Mouse (Mus musculus): ENCODE measurements at regions not wholly inside any gene's neighbourhood (a gene's known extent, or its start where the extent isn't known, plus 50 kb on each side); places are given as distances from the start of the nearest gene placed in this dataset.

GRCm38 (mm10) chr7:37006921-37007320 lies 309.0 kb downstream of the Tshz3 start:
- TF ChIP-seq CTCF (conservative IDR thresholded peaks at IDR 0.05; ENCODE audit: insufficient read depth, insufficient read length, low read depth, low read length), result no peak
- no peak for TF ChIP-seq POLR2A (IDR thresholded peaks at IDR 0.05; ENCODE audit: low read depth, low read length)
- Histone ChIP-seq H3K4me3 (ENCODE audit: insufficient read depth, low read depth, low read length) (no peak overlapping the region), H3K36me3 (ENCODE audit: control insufficient read depth, insufficient read depth, low read length) (no peaks in the 10 kb centered on the region), H3K4me1 (ENCODE audit: control insufficient read depth, insufficient read depth, low read length) (no peaks in the 10 kb centered on the region), H3K27ac (ENCODE audit: insufficient read depth, low read depth, low read length) (no peak overlapping the region), H3K27me3 (replicated peaks; ENCODE audit: control insufficient read depth, insufficient read depth, low read length) (no peaks in the 10 kb centered on the region)
- WGBS, result 63% methylated on average over 10 of the region's 10 CpGs
- DNase-seq, result no peak

- Histone ChIP-seq H3K4me3 (ENCODE audit: insufficient read depth, low read depth, low read length) (no peak overlapping the region), H3K27me3 (replicated peaks; ENCODE audit: control insufficient read depth, insufficient read depth, low read length) (no peaks in the 10 kb centered on the region), H3K27ac (ENCODE audit: insufficient read depth, low read depth, low read length) (peak overlapping the region; percentile 39; the same call in 1 of the 2 replicates), H3K4me1 (ENCODE audit: control insufficient read depth, insufficient read depth, low read length) (no peaks in the 10 kb centered on the region), H3K36me3 (ENCODE audit: control insufficient read depth, insufficient read depth, low read length) (no peaks in the 10 kb centered on the region)
- WGBS, result 46% methylated on average over 6 of the region's 6 CpGs
- no peak for TF ChIP-seq POLR2A (IDR thresholded peaks at IDR 0.05; ENCODE audit: low read depth, low read length)
- TF ChIP-seq CTCF (conservative IDR thresholded peaks at IDR 0.05; ENCODE audit: insufficient read depth, insufficient read length, low read depth, low read length), result no peak
- DNase-seq, result peak; percentile 58
Observed at GRCm38 (mm10) chr7:37011180-37011754, 313.3 kb downstream of the Tshz3 start.

GRCm38 (mm10) chr7:37020078-37020477 lies 322.2 kb downstream of the Tshz3 start:
- WGBS, result 33% methylated on average over 3 of the region's 3 CpGs
- DNase-seq, result no peak
- Histone ChIP-seq H3K4me1 (ENCODE audit: control insufficient read depth, insufficient read depth, low read length) (no peaks in the 10 kb centered on the region), H3K36me3 (ENCODE audit: control insufficient read depth, insufficient read depth, low read length) (no peaks in the 10 kb centered on the region), H3K4me3 (ENCODE audit: insufficient read depth, low read depth, low read length) (no peak overlapping the region), H3K27ac (ENCODE audit: insufficient read depth, low read depth, low read length) (no peak overlapping the region), H3K27me3 (replicated peaks; ENCODE audit: control insufficient read depth, insufficient read depth, low read length) (no peaks in the 10 kb centered on the region)
- no peak for TF ChIP-seq POLR2A (IDR thresholded peaks at IDR 0.05; ENCODE audit: low read depth, low read length)
- TF ChIP-seq CTCF (conservative IDR thresholded peaks at IDR 0.05; ENCODE audit: insufficient read depth, insufficient read length, low read depth, low read length), result no peak

- DNase-seq, result no peak
- Histone ChIP-seq H3K36me3 (ENCODE audit: control insufficient read depth, insufficient read depth, low read length) (no peaks in the 10 kb centered on the region), H3K4me3 (ENCODE audit: insufficient read depth, low read depth, low read length) (no peak overlapping the region), H3K27me3 (replicated peaks; ENCODE audit: control insufficient read depth, insufficient read depth, low read length) (no peaks in the 10 kb centered on the region), H3K4me1 (ENCODE audit: control insufficient read depth, insufficient read depth, low read length) (no peaks in the 10 kb centered on the region), H3K27ac (ENCODE audit: insufficient read depth, low read depth, low read length) (no peak overlapping the region)
- 84% methylated on average over 7 of the region's 7 CpGs for WGBS
- TF ChIP-seq POLR2A (IDR thresholded peaks at IDR 0.05; ENCODE audit: low read depth, low read length) (no peak), CTCF (conservative IDR thresholded peaks at IDR 0.05; ENCODE audit: insufficient read depth, insufficient read length, low read depth, low read length) (no peak)
Observed at GRCm38 (mm10) chr7:37024501-37025025, 326.6 kb downstream of the Tshz3 start.

- WGBS, result 65% methylated on average over 8 of the region's 8 CpGs
- Histone ChIP-seq H3K27ac (ENCODE audit: insufficient read depth, low read depth, low read length) (no peak overlapping the region), H3K27me3 (replicated peaks; ENCODE audit: control insufficient read depth, insufficient read depth, low read length) (no peaks in the 10 kb centered on the region), H3K36me3 (ENCODE audit: control insufficient read depth, insufficient read depth, low read length) (no peaks in the 10 kb centered on the region), H3K4me1 (ENCODE audit: control insufficient read depth, insufficient read depth, low read length) (no peaks in the 10 kb centered on the region), H3K4me3 (ENCODE audit: insufficient read depth, low read depth, low read length) (no peak overlapping the region)
- TF ChIP-seq POLR2A (IDR thresholded peaks at IDR 0.05; ENCODE audit: low read depth, low read length) (no peak), CTCF (conservative IDR thresholded peaks at IDR 0.05; ENCODE audit: insufficient read depth, insufficient read length, low read depth, low read length) (no peak)
- peak; percentile 1 for DNase-seq
Observed at GRCm38 (mm10) chr7:37064582-37065458, 366.9 kb downstream of the Tshz3 start.

GRCm38 (mm10) chr7:37077698-37078097 lies 379.8 kb downstream of the Tshz3 start:
- H3K4me1 ChIP-seq (ENCODE audit: control insufficient read depth, insufficient read depth, low read length), result no peaks in the 10 kb centered on the region
- H3K36me3 ChIP-seq (ENCODE audit: control insufficient read depth, insufficient read depth, low read length), result no peaks in the 10 kb centered on the region
- H3K4me3 ChIP-seq (ENCODE audit: insufficient read depth, low read depth, low read length), result no peak overlapping the region
- H3K27me3 ChIP-seq (replicated peaks; ENCODE audit: control insufficient read depth, insufficient read depth, low read length), result no peaks in the 10 kb centered on the region
- TF ChIP-seq CTCF (conservative IDR thresholded peaks at IDR 0.05; ENCODE audit: insufficient read depth, insufficient read length, low read depth, low read length), result no peak
- H3K27ac ChIP-seq (ENCODE audit: insufficient read depth, low read depth, low read length), result no peak overlapping the region
- DNase-seq, result no peak
- WGBS, result 57% methylated on average over 6 of the region's 6 CpGs

- Histone ChIP-seq H3K27ac (ENCODE audit: insufficient read depth, low read depth, low read length) (no peak overlapping the region), H3K4me3 (ENCODE audit: insufficient read depth, low read depth, low read length) (no peak overlapping the region), H3K27me3 (replicated peaks; ENCODE audit: control insufficient read depth, insufficient read depth, low read length) (no peaks in the 10 kb centered on the region), H3K36me3 (ENCODE audit: control insufficient read depth, insufficient read depth, low read length) (no peaks in the 10 kb centered on the region), H3K4me1 (ENCODE audit: control insufficient read depth, insufficient read depth, low read length) (no peaks in the 10 kb centered on the region)
- WGBS, result 53% methylated on average over 7 of the region's 7 CpGs
- TF ChIP-seq CTCF (conservative IDR thresholded peaks at IDR 0.05; ENCODE audit: insufficient read depth, insufficient read length, low read depth, low read length) (no peak), POLR2A (IDR thresholded peaks at IDR 0.05; ENCODE audit: low read depth, low read length) (no peak)
- no peak for DNase-seq
Observed at GRCm38 (mm10) chr7:37078140-37078539, 380.2 kb downstream of the Tshz3 start.

All from kidney, adult 2 months (tissue).